16 mouse cellular contexts compared by ENCODE assay signal in the genomic region with DNA sequence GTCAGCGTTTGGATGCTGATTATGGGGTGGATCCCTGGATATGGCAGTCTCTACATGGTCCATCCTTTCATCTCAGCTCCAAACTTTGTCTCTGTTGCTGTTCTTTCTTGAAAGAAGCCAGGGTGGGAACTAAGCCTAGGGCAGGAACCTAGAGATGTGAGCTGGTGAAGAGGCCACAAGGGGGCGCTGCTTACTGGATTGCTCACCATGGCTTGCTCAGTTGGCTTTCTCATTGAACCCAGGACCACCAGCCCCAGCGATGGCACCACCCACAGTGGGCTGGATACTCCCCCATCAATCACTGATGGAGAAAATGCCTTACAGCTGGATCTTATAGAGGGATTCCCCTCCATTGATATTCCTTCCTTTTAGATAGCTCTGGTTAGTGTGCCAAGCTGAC. TPM values are rescaled to one million over a fixed set of nuclear protein-coding genes. Genes with fewer than 3 reads are reported as not detected.
DNase-seq lines count a peak whose midpoint lies in the region; ATAC-seq and TF ChIP-seq lines count a peak whose summit lies in the region.
"Had no signal": no experiment of that assay in that cellular context is flagged by ENCODE, and none has a peak within 500 bp of the region (broad histone marks: within the 10 kb centered on the region; RNA-seq: fewer than 3 reads in every experiment).

No protein-coding gene starts in this region.

- H3K9ac ChIP-seq in forebrain, embryonic 11.5 days (ENCODE audit: low read length), result no peak overlapping the region
- H3K9ac ChIP-seq in forebrain, embryonic 14.5 days (ENCODE audit: low read length), result no peak overlapping the region
- H3K9ac ChIP-seq in liver, postnatal 0 days (replicated peaks), result no peak overlapping the region
- H3K9ac ChIP-seq in liver, embryonic 12.5 days, result no peak overlapping the region
- H3K9ac ChIP-seq in ES-E14 (ENCODE audit: insufficient read depth, low read depth, low read length, poor library complexity, severe bottlenecking), result no peak overlapping the region
- H3K9ac ChIP-seq: limb, embryonic 12.5 days had no signal

- in situ Hi-C loops in ES-E14 (cut with MboI; ENCODE audit: low sequenced_read_pairs in 2 of 2, unreplicated experiment in 2 of 2), result loop anchor here in 1 of 2 experiments (5.0 kb wide), 1 partner anchor 185 kb away; no protein-coding TSS in a partner anchor

- no peak overlapping the region for H3K4me3 ChIP-seq in forebrain, embryonic 11.5 days (ENCODE audit: low read depth, low read length)
- no peak overlapping the region for H3K4me3 ChIP-seq in forebrain, embryonic 14.5 days (ENCODE audit: low read depth, low read length)
- no peak overlapping the region for H3K4me3 ChIP-seq in liver, postnatal 0 days (ENCODE audit: low read depth, low read length)
- no peak overlapping the region for H3K4me3 ChIP-seq in liver, embryonic 12.5 days
- no peak overlapping the region for H3K4me3 ChIP-seq in ES-E14 (ENCODE audit: insufficient read depth in 1 of 2, low read depth in 1 of 2, low read length in 2 of 2, poor library complexity in 1 of 2, severe bottlenecking in 1 of 2)
- H3K4me3 ChIP-seq: limb, embryonic 12.5 days; megakaryocyte, embryonic 14.5 days had no signal

- no peaks in the 10 kb centered on the region for H3K9me3 ChIP-seq in forebrain, embryonic 11.5 days (ENCODE audit: control insufficient read depth, low read length)
- H3K9me3 ChIP-seq in forebrain, embryonic 14.5 days (replicated peaks; ENCODE audit: control insufficient read depth, low read length), result 0 out of 2 replicates have a peak, but pooled peaks cover 3% of the 10 kb centered on the region
- H3K9me3 ChIP-seq in liver, postnatal 0 days (ENCODE audit: low read length), result no peaks in the 10 kb centered on the region
- no peaks in the 10 kb centered on the region; the same call in 1 of the 2 replicates for H3K9me3 ChIP-seq in liver, embryonic 12.5 days (replicated peaks)
- no peaks in the 10 kb centered on the region for H3K9me3 ChIP-seq in ES-E14 (ENCODE audit: control insufficient read depth, insufficient read depth, low read depth, low read length)
- H3K9me3 ChIP-seq: limb, embryonic 12.5 days had no signal

- peak; percentile 63 for DNase-seq in forebrain, embryonic 11.5 days (ENCODE audit: low spot score)
- DNase-seq in forebrain, embryonic 14.5 days (ENCODE audit: low spot score), result no peak
- DNase-seq in liver, postnatal 0 days, result no peak
- DNase-seq in ES-E14 (ENCODE audit: low read depth, low spot score), result no peak
- DNase-seq in lung, postnatal 14 days, result peak; percentile 22
- no peak for DNase-seq in spleen, postnatal 14 days (ENCODE audit: low spot score in 2 of 2)
- DNase-seq in adrenal gland, adult 8-10 months, result no peak
- DNase-seq: heart, postnatal 10 days; kidney, adult 18-20 months; right cerebral cortex, postnatal 25 days; thymus, adult 18-20 months had no signal

- H3K4me2 ChIP-seq in forebrain, embryonic 11.5 days (ENCODE audit: low read depth, low read length, severe bottlenecking), result no peak overlapping the region
- no peak overlapping the region for H3K4me2 ChIP-seq in forebrain, embryonic 14.5 days (ENCODE audit: low read length)
- no peak overlapping the region for H3K4me2 ChIP-seq in liver, postnatal 0 days (ENCODE audit: low read depth, low read length)
- no peak overlapping the region for H3K4me2 ChIP-seq in liver, embryonic 12.5 days
- H3K4me2 ChIP-seq: limb, embryonic 12.5 days had no signal

- peak; percentile 41 for TF ChIP-seq CTCF in liver, postnatal 0 days (IDR thresholded peaks at IDR 0.05; ENCODE audit: low read depth)

- H3K27me3 ChIP-seq in forebrain, embryonic 11.5 days (ENCODE audit: control insufficient read depth, insufficient read depth, low read length), result no peaks in the 10 kb centered on the region
- H3K27me3 ChIP-seq in forebrain, embryonic 14.5 days (replicated peaks; ENCODE audit: control insufficient read depth, insufficient read depth, low read length), result no peaks in the 10 kb centered on the region
- H3K27me3 ChIP-seq in liver, postnatal 0 days (ENCODE audit: insufficient read depth, low read length), result no peaks in the 10 kb centered on the region
- H3K27me3 ChIP-seq in liver, embryonic 12.5 days (replicated peaks), result no peaks in the 10 kb centered on the region
- H3K27me3 ChIP-seq: limb, embryonic 12.5 days; megakaryocyte, embryonic 14.5 days had no signal

- 22% methylated on average over 2 of the region's 3 CpGs for WGBS in forebrain, embryonic 11.5 days
- WGBS in forebrain, embryonic 14.5 days, result 31% methylated on average over 2 of the region's 3 CpGs
- 30% methylated on average over 2 of the region's 3 CpGs for WGBS in liver, postnatal 0 days (ENCODE audit: insufficient replicate concordance)
- WGBS in liver, embryonic 12.5 days (ENCODE audit: insufficient replicate concordance), result 27% methylated on average over 3 of the region's 3 CpGs

- no peak overlapping the region for H3K27ac ChIP-seq in forebrain, embryonic 11.5 days (ENCODE audit: low read depth, low read length)
- H3K27ac ChIP-seq in forebrain, embryonic 14.5 days (ENCODE audit: low read depth, low read length), result no peak overlapping the region
- no peak overlapping the region for H3K27ac ChIP-seq in liver, postnatal 0 days (ENCODE audit: low read depth)
- no peak overlapping the region for H3K27ac ChIP-seq in liver, embryonic 12.5 days
- no peak overlapping the region for H3K27ac ChIP-seq in ES-E14 (ENCODE audit: insufficient read depth, low read depth, low read length, poor library complexity, severe bottlenecking)
- H3K27ac ChIP-seq: limb, embryonic 12.5 days had no signal

- H3K36me3 ChIP-seq in forebrain, embryonic 11.5 days (ENCODE audit: control insufficient read depth, insufficient read depth, low read length), result peaks cover 11% of the 10 kb centered on the region; the same call in 1 of the 2 replicates
- H3K36me3 ChIP-seq in forebrain, embryonic 14.5 days (ENCODE audit: control insufficient read depth, insufficient read depth, low read length), result peaks cover 25% of the 10 kb centered on the region; the same call in 1 of the 2 replicates
- no peaks in the 10 kb centered on the region for H3K36me3 ChIP-seq in liver, postnatal 0 days (replicated peaks; ENCODE audit: insufficient read depth, low read length)
- no peaks in the 10 kb centered on the region for H3K36me3 ChIP-seq in liver, embryonic 12.5 days
- H3K36me3 ChIP-seq in ES-E14 (ENCODE audit: control insufficient read depth, insufficient read depth, low read length, poor library complexity, severe bottlenecking), result peaks cover 6% of the 10 kb centered on the region; the same call in 1 of the 2 replicates

- H3K4me1 ChIP-seq in forebrain, embryonic 11.5 days (replicated peaks; ENCODE audit: control insufficient read depth, insufficient read depth, low read length), result no peaks in the 10 kb centered on the region
- no peaks in the 10 kb centered on the region for H3K4me1 ChIP-seq in forebrain, embryonic 14.5 days (ENCODE audit: control insufficient read depth, insufficient read depth, low read length)
- no peaks in the 10 kb centered on the region for H3K4me1 ChIP-seq in liver, postnatal 0 days (ENCODE audit: insufficient read depth)
- no peaks in the 10 kb centered on the region for H3K4me1 ChIP-seq in liver, embryonic 12.5 days
- H3K4me1 ChIP-seq in ES-E14 (ENCODE audit: control insufficient read depth in 2 of 2, insufficient read depth in 2 of 2, low read length in 2 of 2, poor library complexity in 1 of 2), result no peaks in the 10 kb centered on the region
- H3K4me1 ChIP-seq: limb, embryonic 12.5 days; megakaryocyte, embryonic 14.5 days had no signal

- no peak for TF ChIP-seq EP300 in liver, postnatal 0 days (IDR thresholded peaks at IDR 0.05; ENCODE audit: low read depth)

- no peak for ATAC-seq in forebrain, embryonic 11.5 days (replicated peaks; ENCODE audit: low FRiP score)
- ATAC-seq in forebrain, embryonic 14.5 days, result no peak
- ATAC-seq in liver, postnatal 0 days, result no peak
- no peak for ATAC-seq in liver, embryonic 12.5 days
- ATAC-seq: forebrain, embryonic 16.5 days had no signal

TF ChIP-seq in ES-E14, 5 proteins besides CTCF, POLR2A, EP300 and RAD21:
- TF ChIP-seq ZNF384 (IDR thresholded peaks at IDR 0.05; ENCODE audit: low read depth, low read length) (no peak), ZC3H11A (IDR thresholded peaks at IDR 0.05; ENCODE audit: borderline replicate concordance, low read depth, low read length) (peak; percentile 45; the same call in 1 of the 2 replicates)

RNA-seq across cellular contexts. Expression of gene Mtnr1a, which starts 12.1 kb away (rescaled TPM):
- 0.17 and 0.20 TPM in 2 replicates for polyA plus RNA-seq in forebrain, embryonic 11.5 days (2014; fragmentation: Nextera tagmentation; extraction: Ambion mirVana)
- polyA plus RNA-seq in forebrain, embryonic 14.5 days (2014; fragmentation: Nextera tagmentation; extraction: Ambion mirVana), result 0.58 TPM in 1 of 2 replicates, not detected in the other
- 0.13 and 0.16 TPM in 2 replicates for polyA plus RNA-seq in liver, postnatal 0 days (2015; fragmentation: Nextera tagmentation; extraction: Ambion mirVana)
- not detected in 2 replicates for polyA plus RNA-seq in liver, embryonic 12.5 days (2016; fragmentation: Nextera tagmentation; extraction: Ambion mirVana)
- 0.16 and 0.18 TPM in 2 replicates for total RNA-seq in ES-E14 (2012; rRNA removed)
- not detected for total RNA-seq in adrenal gland, adult 8-10 months (2022)
- total RNA-seq: granulocyte monocyte progenitor cell, adult 5-6 weeks; heart, postnatal 10 days had no signal
- polyA plus RNA-seq: limb, embryonic 12.5 days had no signal

Comparison
In these comparisons a context has a peak if more than half of its experiments do, and no peak if none do; other contexts are left out.
1. DNase-seq: peak in forebrain, embryonic 11.5 days (single experiment) and lung, postnatal 14 days (single experiment); none in forebrain, embryonic 14.5 days (single experiment), liver, postnatal 0 days (single experiment), ES-E14 (single experiment), spleen, postnatal 14 days (0 of 2) and adrenal gland, adult 8-10 months (single experiment).